Mouse (Mus musculus): Measurements from ENCODE around the gene Slc26a6.

Slc26a6 gene

DNA sequence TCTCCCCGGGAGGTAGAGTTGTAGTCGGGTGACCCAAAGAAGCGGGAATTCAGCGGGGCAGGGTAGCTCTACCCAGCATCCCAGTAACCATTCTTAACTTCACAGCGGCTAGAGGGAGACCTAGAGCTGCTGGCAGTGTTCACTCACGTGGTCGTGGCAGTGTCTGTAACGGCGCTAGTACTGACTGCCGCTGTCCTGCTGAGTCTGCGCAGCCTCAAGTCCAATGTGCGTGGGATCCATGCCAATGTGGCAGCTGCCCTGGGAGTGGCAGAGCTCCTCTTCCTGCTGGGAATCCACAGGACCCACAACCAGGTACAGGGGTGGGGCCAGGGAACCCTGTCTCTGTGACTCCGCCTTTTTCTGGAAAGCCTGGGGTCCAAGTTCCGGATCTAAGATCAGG, 10.1 kb upstream of the Slc26a6 start:
- DNase-seq (ENCODE audit: extremely low spot score, low read depth, low spot score): no peak

DNA sequence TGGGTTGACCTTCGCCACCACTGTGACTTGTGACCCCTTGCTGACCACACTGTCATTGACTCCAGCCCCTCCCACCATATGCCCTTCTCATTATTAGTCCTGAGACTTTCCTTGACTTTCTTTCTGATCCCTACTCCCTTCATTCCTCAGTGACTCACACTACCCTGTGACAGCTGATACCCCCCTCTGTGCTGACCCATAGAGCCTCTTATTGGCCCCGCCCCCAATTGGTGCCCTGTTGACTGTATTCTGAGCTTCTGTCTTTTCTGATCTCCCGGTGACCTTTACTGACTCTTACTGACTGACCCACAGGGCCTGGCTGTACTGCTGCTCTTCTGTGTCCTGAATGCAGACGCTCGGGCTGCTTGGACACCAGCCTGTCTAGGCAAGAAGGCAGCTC, 7.7 kb upstream of the Slc26a6 start:
- DNase-seq (ENCODE audit: extremely low spot score, low read depth, low spot score): no peak

DNA sequence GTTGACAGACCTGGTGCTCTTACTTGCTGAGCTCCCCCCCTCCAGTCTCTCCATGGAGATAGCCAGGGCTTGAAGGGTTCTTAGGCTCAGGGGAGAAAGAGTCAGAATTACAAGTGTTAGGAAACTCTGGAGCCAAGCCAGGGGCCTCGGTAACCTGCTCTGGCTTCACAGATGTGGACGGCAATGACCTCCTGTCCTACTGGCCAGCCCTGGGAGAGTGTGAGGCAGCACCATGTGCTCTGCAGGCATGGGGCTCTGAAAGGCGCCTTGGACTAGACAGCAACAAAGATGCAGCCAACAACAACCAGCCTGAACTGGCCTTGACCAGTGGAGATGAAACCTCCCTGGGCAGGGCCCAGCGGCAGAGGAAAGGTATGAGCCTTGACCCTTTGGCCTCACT, 5.7 kb upstream of the Slc26a6 start:
- no peak for DNase-seq (ENCODE audit: extremely low spot score, low read depth, low spot score)

DNA sequence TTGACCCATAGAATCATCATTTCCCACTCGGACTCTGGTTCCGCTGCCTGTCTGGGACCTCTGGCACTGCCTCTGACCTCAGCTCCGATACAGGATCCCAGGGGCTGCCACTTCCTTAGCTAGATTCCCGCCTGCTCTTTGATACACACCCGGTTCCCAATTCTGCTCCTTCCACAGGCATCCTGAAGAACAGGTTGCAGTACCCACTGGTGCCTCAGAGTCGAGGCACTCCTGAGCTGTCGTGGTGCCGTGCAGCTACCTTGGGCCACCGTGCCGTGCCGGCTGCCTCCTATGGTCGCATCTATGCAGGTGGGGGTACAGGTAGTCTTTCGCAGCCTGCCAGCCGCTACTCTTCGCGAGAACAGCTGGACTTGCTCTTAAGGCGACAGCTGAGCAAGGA, 4.7 kb upstream of the Slc26a6 start:
- DNase-seq (ENCODE audit: extremely low spot score, low read depth, low spot score): no peak

DNA sequence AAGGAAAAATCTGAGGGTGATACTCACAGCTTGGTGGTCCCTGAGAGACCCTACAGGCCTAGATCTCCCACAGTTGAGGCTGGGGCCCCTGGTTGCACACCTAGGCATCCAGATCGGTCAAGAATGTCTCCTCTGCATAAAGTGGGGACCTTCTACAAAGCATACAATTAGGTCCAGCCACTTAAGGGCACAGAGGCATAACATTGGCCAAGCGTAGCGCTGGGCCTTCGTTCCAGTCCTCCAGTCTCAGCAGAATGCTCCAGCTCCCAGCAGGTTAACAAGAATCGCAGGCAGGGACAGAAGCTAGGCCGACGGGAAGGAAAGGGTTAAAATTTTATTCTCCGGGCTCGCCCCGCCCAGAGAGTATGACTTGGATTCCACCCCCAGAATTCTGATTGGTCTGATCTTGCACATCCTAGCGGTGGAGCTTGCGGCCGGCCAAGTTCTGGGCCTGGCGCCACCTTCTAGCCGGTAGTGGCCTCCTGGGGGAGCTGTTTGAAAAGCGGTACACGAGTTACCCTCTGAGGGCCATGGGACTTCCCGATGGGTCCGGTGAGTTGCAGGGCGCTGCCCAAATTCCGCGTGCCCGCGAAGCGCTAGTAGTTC, 655 bp downstream of the Slc26a6 start:
- peak; percentile 87 for DNase-seq (ENCODE audit: extremely low spot score, low read depth, low spot score)

DNA sequence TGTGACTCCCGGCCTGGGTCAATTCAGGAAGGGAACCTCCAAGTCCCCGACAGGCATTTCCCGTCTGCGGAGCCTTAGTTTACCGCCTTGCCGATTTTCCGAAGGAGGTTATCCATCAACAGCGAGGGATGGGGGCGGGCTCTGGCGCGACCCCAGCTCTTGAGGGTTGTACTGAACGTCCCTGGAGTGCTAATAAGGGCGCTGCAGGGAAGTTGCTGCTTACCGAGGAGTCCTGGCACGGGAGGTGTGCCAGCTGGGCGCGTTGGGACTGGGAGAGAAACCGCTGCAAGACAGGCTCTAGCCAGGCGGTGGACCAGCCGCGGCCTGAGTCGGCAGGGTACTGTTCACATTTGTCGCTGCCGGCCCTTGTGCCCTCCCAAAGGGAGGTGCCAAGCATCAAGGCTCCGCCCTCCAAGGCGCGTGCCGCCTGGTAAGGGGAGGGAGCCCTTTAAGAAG, 1.2 kb downstream of the Slc26a6 start:
- DNase-seq (ENCODE audit: extremely low spot score, low read depth, low spot score): no peak

DNA sequence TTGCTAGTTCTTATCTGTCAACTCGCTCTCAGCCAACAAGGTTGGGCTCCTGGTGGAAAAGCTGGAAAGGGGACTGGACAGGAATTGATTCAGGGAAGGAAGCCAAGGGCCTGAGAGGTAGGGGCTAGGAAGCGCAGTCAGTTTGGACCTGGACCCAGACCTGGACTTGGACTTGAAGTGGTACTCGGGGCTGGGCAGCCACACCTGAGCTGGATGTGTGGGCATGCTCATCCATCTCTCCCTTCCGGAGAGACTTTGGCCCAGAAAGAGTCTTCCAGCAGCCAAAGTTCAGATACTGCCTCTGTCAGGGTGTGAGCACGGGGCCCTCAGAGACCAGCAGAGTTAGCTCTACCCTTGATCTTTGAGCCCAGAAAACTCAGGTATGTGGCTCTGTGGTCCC, 2.3 kb downstream of the Slc26a6 start:
- no peak for DNase-seq (ENCODE audit: extremely low spot score, low read depth, low spot score)

DNA sequence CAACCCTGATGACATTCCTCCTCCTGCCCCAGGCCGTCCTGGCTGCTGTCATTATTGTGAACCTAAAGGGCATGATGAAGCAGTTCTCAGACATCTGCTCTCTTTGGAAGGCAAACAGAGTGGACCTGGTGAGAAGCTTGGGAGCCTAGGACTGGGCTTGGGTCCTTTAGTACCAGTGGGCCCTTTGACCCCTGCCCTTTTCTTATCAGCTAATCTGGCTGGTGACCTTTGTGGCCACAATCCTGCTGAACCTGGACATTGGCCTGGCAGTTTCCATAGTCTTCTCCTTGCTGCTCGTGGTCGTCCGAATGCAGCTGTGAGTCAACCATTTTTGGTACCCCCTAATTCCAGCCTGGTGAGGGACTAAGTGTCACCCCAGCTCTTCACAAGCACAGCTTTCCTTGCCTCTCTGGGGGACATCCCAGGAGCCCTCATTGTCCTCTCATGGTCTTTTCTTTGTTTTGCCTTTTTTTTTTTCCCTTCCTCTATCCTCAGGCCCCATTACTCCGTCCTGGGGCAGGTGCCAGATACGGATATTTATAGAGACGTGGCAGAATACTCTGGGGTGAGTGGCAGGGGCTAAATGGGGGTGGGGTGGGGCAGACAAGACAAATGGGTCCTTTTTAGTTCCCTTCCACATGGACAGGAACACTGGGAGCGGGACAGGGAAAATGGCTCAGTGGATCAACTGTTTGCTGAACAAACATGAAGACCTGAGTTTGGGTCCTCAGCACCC, 5.9 kb downstream of the Slc26a6 start:
- no peak for DNase-seq (ENCODE audit: extremely low spot score, low read depth, low spot score)

DNA sequence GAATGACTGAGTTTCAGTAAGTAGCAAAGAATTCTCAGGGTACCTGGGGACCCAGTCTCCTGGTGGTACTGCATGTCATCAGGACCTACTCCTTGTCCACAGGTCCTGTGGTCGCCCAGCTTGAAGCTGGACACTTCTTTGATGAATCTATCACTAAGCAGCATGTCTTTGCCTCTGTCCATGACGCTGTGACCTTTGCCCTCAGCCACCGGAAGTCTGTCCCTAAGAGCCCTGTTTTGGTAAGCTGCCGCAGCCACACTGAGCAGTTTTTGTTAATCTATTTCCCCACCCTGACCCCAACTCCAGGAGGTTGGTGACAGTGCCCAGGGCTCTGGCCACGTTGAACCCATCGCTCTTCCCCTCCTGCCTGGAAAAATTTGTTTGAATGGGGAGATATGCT, 59.2 kb downstream of the Slc26a6 start:
- DNase-seq (ENCODE audit: extremely low spot score, low read depth, low spot score): no peak

DNA sequence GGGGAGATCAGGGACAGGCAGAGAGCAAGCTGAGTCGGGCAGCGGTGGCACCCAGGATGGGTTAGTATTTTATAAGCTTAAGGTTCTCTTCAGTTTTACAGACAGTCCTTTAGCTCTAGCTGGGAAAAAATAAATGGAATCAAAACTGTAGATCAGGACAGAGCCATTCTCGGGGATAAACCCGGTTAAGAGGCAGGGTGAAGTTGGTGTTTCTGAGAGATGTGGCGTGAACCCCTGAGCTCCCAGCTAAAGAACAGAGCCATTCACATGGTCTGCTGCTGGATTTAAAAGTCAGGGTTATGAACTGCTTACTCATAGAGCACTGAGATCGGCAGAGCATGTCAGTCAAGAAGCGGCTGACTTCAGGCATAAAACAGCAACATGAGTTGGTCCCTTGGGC, 60.1 kb downstream of the Slc26a6 start:
- no peak for DNase-seq (ENCODE audit: extremely low spot score, low read depth, low spot score)

DNA sequence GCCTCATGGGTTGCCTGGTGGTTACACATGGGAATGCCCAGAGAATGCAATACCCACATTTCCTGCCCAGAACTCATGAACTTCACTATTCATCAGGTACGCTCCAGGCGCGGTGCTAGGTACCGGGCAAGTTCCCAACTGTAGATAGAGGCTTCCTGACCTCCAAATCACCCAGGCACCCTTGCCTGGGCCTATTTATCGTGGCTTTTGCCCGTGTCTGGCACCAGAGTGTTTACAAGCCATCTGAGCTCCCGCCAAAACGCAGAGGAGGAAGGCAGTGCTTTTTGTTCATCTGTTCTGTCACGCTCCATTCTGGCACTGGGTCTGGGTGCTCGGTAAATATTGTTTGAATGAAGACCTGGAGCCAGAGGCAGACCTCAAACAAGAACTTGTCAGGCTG, 60.5 kb downstream of the Slc26a6 start:
- DNase-seq (ENCODE audit: extremely low spot score, low read depth, low spot score): no peak

DNA sequence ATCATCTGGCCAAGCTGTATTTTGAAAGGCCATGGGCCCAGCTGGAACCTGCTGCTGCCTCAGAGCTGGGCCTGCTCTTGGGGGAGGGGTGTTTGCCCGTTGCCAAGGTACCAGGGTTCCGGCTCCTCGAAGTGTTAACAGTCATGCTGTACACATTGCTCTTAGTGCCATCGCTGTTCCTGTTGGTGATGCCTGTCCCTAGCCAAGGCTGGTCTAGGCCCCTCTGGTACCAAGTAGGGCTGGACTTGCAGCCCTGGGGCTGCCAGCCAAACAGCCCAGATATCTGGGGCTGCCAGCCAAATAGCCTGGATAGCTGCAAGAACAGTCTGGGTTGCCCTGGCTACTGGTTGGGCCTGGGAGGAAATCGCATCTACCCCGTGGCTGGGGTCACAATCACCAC, 61.4 kb downstream of the Slc26a6 start, which contains the start of gene Tmem89:
Gene Tmem89, plus strand, starts transcription at position 129 of the 400 bp plus-strand sequence.
- DNase-seq (ENCODE audit: extremely low spot score, low read depth, low spot score): no peak

DNA sequence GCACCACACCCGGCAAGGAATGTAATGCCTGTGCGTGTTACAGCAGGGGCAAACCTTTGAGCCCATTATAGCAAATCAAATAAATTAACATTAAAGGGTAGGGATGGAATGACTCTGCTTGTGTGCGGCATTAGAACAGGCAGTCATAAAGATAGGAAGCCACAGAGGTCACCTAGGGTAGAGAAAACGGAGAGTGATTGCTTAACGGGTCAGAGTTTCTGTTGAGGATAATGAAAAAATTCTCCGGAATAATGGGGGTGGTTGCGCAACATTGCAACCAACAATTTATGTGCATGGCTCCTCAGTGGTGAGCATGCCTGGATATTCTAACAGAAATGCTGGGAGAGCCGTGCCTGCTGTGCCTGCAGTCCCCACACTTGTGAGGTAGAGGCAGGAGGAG, 72.8 kb downstream of the Slc26a6 start:
- no peak for DNase-seq (ENCODE audit: extremely low spot score, low read depth, low spot score)

DNA sequence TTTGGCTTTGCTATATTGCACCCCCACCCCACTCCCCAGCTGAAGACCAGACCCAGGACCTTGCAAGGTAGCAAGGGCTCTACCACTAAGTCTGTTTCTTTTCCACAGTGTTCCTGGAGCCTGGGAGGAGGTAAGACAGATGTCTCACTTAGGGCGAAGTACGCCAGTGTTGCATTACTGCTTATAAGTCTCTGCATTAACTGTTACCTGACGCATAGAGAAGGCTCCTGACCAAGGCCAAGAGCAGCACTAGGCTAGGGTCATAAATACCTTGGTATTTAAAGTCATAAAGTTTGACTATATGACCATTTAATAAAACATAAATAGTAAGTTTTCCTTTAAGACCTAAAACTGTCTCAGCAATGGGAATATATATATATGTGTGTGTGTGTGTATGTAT, 75.3 kb downstream of the Slc26a6 start:
- DNase-seq (ENCODE audit: extremely low spot score, low read depth, low spot score): no peak

DNA sequence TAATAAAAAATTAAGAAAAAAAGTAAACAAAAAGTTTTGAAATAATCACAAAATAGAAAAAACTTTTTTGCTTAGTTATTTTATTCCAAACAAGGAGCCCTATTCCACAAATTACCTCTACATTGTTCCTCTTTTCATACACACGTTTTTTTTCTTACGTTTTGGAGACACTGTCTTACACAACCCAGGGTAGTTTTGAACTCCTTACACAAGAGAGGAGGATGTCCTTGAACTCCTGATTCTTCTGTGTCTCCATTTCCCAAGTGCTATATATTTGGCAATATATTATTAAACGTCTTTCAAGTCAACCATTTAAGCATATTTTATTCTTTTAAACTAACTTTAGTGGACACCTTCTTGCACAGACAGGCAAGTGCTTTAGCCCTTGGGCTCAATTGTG, 82.9 kb downstream of the Slc26a6 start:
- DNase-seq (ENCODE audit: extremely low spot score, low read depth, low spot score): no peak

DNA sequence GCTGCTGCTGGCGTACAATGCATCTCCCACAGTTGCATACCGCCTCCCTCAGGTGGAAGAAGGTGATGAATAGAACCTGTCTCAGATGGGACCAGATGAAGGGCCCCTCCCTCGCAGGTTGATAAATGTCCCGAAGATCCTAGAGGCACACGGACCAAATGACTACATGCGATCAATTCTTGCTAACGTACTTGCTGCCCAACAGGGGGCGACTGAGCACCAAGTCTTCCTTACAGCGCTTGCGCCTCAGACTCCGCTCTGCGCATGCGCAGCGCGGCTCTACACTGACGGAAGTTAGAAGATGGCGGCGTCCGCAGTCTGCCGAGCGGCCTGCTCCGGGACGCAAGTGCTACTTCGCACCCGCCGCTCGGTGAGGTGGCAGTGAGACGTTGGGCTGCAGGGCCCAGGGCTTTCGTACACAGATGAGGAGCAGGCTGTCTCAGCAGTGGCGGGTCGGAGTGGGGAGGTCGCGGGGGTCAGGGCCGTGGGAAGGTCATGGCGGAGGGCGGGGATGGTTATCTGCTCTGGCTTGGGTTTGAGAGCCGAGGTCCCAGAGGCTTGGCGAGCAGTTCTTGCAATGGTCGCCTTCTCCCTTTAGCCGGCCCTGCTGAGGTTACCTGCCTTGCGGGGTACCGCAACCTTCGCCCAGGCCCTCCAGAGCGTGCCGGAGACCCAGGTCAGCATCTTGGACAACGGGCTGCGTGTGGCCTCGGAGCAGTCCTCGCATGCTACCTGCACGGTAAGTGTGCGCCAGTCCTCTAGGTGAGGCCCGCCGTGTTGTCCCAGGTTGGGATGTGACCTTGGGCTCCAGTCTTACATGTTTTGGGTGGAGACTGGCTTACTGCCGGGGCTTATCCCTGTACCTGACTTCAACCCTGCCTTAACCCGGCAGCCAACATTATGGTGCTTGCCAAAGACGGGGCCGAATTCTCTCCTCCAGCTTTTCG, 83.6 kb downstream of the Slc26a6 start, which contains the start of gene Uqcrc1:
Gene Uqcrc1, plus strand, starts transcription at position 216 of the 947 bp plus-strand sequence.
- DNase-seq (ENCODE audit: extremely low spot score, low read depth, low spot score): peak; percentile 100

DNA sequence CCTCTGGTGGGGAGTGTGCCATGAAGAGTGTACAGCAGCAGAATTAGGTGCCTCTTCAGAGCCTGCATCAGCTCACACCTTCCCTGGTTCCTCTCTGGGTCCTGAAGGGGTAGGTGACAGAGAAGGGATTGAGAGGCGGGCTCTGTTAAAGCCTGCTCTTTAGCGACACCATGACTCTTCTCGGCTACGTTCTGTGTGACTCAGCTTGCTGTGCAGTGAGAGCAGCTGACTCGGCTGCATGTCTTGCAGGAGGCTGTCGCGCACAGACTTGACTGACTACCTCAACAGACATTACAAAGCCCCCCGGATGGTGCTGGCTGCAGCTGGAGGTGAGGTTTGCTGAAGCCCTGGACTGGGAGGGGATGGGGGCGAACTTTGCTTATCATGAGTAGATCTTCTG, 92.0 kb downstream of the Slc26a6 start:
- DNase-seq (ENCODE audit: extremely low spot score, low read depth, low spot score): no peak

DNA sequence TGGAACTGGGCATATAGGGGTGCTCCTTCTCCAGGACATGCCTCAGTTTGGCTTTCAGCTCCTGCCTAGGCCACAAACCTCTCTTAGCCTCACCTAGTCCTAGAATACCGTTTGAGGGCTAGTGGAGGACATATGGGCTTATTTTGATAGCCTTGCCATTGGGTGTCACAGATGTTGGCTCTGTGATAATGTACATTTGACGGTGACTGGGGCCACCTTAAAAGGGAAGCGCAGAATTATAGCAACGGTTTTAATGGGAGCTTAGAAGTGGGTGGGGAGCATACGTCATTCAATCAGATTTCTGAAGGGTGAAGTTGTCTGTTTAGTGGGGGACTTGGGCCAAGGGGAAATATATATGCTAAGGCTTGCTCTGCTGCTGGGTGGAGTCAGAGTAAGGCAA, 92.5 kb downstream of the Slc26a6 start:
- no peak for DNase-seq (ENCODE audit: extremely low spot score, low read depth, low spot score)

DNA sequence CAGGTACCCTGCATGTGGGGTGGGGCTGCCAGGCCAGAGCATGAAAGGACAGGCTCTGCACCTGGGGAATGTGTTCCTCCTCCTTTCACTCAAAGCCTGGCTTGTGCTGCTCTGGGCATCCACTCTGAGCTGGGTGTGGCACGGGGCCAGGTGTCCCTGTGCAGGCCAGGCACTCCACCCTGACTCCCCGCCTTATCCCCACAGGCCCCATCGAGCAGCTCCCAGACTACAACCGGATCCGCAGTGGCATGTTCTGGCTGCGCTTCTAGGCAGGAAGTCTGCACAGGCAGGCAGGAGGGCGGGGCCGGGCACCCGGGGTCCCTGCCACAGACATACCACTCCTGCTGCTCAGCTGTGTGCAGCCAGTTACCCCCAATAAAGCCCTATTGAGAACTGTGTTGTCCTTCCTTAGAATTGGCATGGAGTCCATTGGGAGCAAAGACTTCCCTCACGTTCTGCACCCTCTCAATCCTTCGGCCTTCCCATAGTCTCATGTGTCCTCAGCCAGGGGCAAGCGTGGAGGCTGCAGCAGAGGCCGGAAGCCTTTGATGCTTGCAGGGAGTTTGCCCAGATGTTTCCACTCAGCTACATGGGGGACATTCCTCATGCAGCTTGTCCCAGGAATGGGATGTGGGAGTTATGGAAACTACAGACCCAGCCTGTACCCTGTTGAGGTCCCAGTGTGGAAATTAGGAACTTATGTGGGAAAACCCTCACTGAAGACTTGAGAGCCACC, 96.3 kb downstream of the Slc26a6 start:
- DNase-seq (ENCODE audit: extremely low spot score, low read depth, low spot score): peak; percentile 44

DNA sequence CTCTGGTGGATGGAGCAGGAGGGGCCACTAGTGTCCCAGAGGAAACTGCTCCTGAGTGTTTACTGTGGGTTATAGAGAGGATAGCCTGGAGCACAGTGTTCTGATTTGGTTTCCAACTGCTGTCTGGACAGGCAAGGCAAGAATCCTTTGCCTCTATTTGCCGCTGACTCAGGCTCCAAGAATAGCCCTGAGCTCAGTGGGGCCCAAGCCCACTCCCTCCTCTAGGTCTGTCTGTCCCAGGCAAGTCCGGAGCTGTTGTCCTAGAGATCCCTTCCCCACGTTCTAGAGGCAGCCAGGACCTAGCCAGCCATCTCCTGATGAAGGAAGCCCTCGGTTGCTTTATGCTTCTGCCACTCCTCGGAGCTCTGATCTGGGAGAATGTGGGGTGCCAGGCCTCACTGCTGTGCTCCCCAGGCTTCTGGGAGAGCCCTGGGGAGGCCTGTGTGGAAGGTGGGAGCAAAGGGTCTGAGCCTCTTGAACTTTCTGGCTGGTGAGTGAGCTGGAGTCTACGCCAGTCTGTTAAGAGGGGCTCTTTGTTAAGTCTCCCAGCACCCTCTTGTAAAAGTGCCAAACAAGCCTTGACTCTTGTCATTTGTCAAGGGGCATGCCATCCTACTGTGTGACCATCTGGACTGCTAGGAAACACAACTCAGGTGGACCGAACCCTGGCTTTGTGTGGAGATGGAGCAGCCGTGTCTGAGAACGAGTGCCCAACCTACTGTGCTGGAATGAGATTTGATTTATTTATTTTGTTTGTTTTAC, 97.1 kb downstream of the Slc26a6 start:
- no peak for DNase-seq (ENCODE audit: extremely low spot score, low read depth, low spot score)

Data from hindlimb bud, embryonic 11.5 days (tissue).